Mouse (Mus musculus): ENCODE results near the gene Vps54. TPM values are rescaled to one million over a fixed set of nuclear protein-coding genes. Genes with fewer than 3 reads are reported as not detected.
A peak's percentile ranks its signal among the peaks of the same experiment; 100 is the strongest.
"Not testable (repeated sequence)": the region's sequence is repeated elsewhere in the genome, so short reads cannot be mapped to it uniquely, and the experiment has no call there.

Gene Vps54
- total RNA-seq, 2 experiments from 2014 or later = 21.7 to 24.6 TPM

- intact Hi-C loops (cut with DNase I) = no loop called here
- DNase-seq = peak; percentile 17 to 19
Observed at GRCm38 (mm10) chr11:21239763-21240509, 855 bp downstream of the Vps54 start.

- intact Hi-C loops (cut with DNase I) = no loop called here
Observed at GRCm38 (mm10) chr11:21241351-21241750, 2.3 kb downstream of the Vps54 start.

GRCm38 (mm10) chr11:21247203-21247865 is 8.3 kb downstream of the Vps54 start:
- intact Hi-C loops (cut with DNase I) = no loop called here
- no peak for DNase-seq

More at GRCm38 (mm10) chr11:21241351-21241750, 2.3 kb downstream of the Vps54 start:
- DNase-seq = no peak

GRCm38 (mm10) chr11:21247940-21248339 is 8.9 kb downstream of the Vps54 start:
- DNase-seq = no peak
- intact Hi-C loops (cut with DNase I) = no loop called here

- intact Hi-C loops (cut with DNase I) = no loop called here
- no peak for DNase-seq
Observed at GRCm38 (mm10) chr11:21250366-21250765, 11.3 kb downstream of the Vps54 start.

GRCm38 (mm10) chr11:21258611-21259010 is 19.5 kb downstream of the Vps54 start:
- intact Hi-C loops (cut with DNase I); DNase-seq: not testable (repeated sequence)

- intact Hi-C loops (cut with DNase I) = no loop called here
- DNase-seq = no peak
Observed at GRCm38 (mm10) chr11:21265423-21265822, 26.3 kb downstream of the Vps54 start.

- intact Hi-C loops (cut with DNase I) = no loop called here
- DNase-seq = no peak
Observed at GRCm38 (mm10) chr11:21276151-21276550, 37.1 kb downstream of the Vps54 start.

GRCm38 (mm10) chr11:21286391-21286790 is 47.3 kb downstream of the Vps54 start:
- intact Hi-C loops (cut with DNase I) = no loop called here
- no peak for DNase-seq

- DNase-seq; intact Hi-C loops (cut with DNase I): not testable (repeated sequence)
Observed at GRCm38 (mm10) chr11:21288153-21288552, 49.1 kb downstream of the Vps54 start.

- DNase-seq = no peak
- intact Hi-C loops (cut with DNase I) = no loop called here
Observed at GRCm38 (mm10) chr11:21295486-21295885, 56.4 kb downstream of the Vps54 start.

- intact Hi-C loops (cut with DNase I) = no loop called here
- DNase-seq = no peak
Observed at GRCm38 (mm10) chr11:21303619-21304018, 64.5 kb downstream of the Vps54 start.

GRCm38 (mm10) chr11:21307078-21307668 is 68.1 kb downstream of the Vps54 start:
- intact Hi-C loops (cut with DNase I) = loop anchor here (5.0 kb wide), 1 partner anchor 145 kb away; no protein-coding TSS in a partner anchor
- no peak for DNase-seq

- peak in 1 of 2 experiments; percentile 38 for DNase-seq
- intact Hi-C loops (cut with DNase I) = loop anchor here (5.0 kb wide), 1 partner anchor 144 kb away; no protein-coding TSS in a partner anchor
Observed at GRCm38 (mm10) chr11:21308119-21308518, 69.0 kb downstream of the Vps54 start.

GRCm38 (mm10) chr11:21309516-21309915 is 70.4 kb downstream of the Vps54 start:
- intact Hi-C loops (cut with DNase I) = loop anchor here (5.0 kb wide), 1 partner anchor 143 kb away; no protein-coding TSS in a partner anchor
- DNase-seq = no peak

- peak; percentile 38 to 64 for DNase-seq
- intact Hi-C loops (cut with DNase I) = no loop called here
Observed at GRCm38 (mm10) chr11:21313922-21314657, 75.0 kb downstream of the Vps54 start.

GRCm38 (mm10) chr11:21321577-21321976 is 82.5 kb downstream of the Vps54 start:
- intact Hi-C loops (cut with DNase I) = no loop called here
- DNase-seq = no peak

GRCm38 (mm10) chr11:21322349-21322748 is 83.3 kb downstream of the Vps54 start:
- intact Hi-C loops (cut with DNase I) = no loop called here
- no peak for DNase-seq

- no peak for DNase-seq
- intact Hi-C loops (cut with DNase I) = loop anchor here (5.0 kb wide), 1 partner anchor 107 kb away; no protein-coding TSS in a partner anchor
Observed at GRCm38 (mm10) chr11:21325781-21326180, 86.7 kb downstream of the Vps54 start.

- DNase-seq = no peak
- intact Hi-C loops (cut with DNase I) = loop anchor here (5.0 kb wide), 1 partner anchor 106 kb away; no protein-coding TSS in a partner anchor
Observed at GRCm38 (mm10) chr11:21326770-21327169, 87.7 kb downstream of the Vps54 start.

All from heart, postnatal 10 days (tissue).